Mouse (Mus musculus) bone marrow, adult 2 months (tissue): Measurements from ENCODE around the gene Baz2a.

ENCODE experiments used
- CTCF ChIP-seq: fragments of 200-500 bp; IDR thresholded peaks from 2 replicates; pipeline ENCODE4 v1.5.1; 2011; ENCODE audit warnings: low read length, control low read depth; ENCODE audit not compliant: control insufficient read depth, insufficient read depth
- POLR2A ChIP-seq: fragments of 200-500 bp; IDR thresholded peaks from 2 replicates; pipeline ENCODE4 v1.6.1; 2011; ENCODE audit warnings: low read depth, mild to moderate bottlenecking, control low read depth, low read length, borderline replicate concordance; ENCODE audit not compliant: control insufficient read depth

GRCm38 (mm10) chr10:128135374-128135773 is 44.0 kb downstream of the Baz2a start:
- no peak for TF ChIP-seq CTCF
- TF ChIP-seq POLR2A, result no peak
